Comparison of ENCODE assay signal across 19 mouse cellular contexts in the genomic region with DNA sequence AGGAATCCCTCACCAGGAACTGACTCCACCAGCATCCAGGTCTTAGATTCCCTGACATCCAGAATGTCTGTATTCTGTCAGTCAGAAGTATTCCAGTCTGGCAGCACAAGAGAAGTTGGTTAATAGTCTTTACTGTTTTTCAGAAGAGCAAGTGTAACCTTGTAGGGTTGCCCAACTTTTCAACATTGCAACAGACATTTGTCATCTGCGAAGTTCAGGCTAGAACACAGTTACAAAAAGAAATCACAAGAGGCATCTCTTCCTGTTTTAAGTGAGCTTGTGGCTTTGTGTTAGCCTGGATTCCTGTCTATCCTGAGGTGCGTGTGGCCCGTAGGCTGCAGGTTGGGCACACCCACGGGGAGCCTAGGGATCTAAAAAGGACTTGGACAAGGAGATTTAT.
DNase-seq lines count a peak whose midpoint lies in the region; ATAC-seq lines count a peak whose summit lies in the region.
"Had no signal": no experiment of that assay in that cellular context is flagged by ENCODE, and none has a peak within 500 bp of the region (broad histone marks: within the 10 kb centered on the region; RNA-seq: fewer than 3 reads in every experiment).

No protein-coding gene starts in this region.

- ATAC-seq in erythroid progenitor cell, adult 5-6 weeks (replicated peaks; ENCODE audit: low FRiP score, poor library complexity, severe bottlenecking), result no peak
- ATAC-seq: CD4-positive, CD25-positive, alpha-beta regulatory T cell, adult 4 months; intestine, embryonic 15.5 days; Patski had no signal

- peak; percentile 47 to 88 for DNase-seq in adrenal gland, adult (ENCODE audit: inconsistent age in 2 of 2, low spot score in 1 of 2)
- no peak for DNase-seq in adrenal gland, postnatal 25 days
- DNase-seq in lung, postnatal 10 days, result peak; percentile 28
- no peak for DNase-seq in lung, postnatal 4 days
- DNase-seq in lung, postnatal 36 days, result peak; percentile 69
- no peak for DNase-seq in thymus, postnatal 25 days
- no peak for DNase-seq in thymus, postnatal 36 days
- DNase-seq: cerebellum, adult 2 months; cerebellum, postnatal 36 days; heart, adult 18-20 months; kidney, adult 9 months; kidney, postnatal 36 days; layer of hippocampus, adult 9-11 months; midbrain, embryonic 14.5 days; thymus, adult 2 months had no signal

Comparison
In these comparisons a context has a peak if more than half of its experiments do, and no peak if none do; other contexts are left out.
1. DNase-seq: peak in adrenal gland, adult (2 of 2), lung, postnatal 10 days (single experiment) and lung, postnatal 36 days (single experiment); none in adrenal gland, postnatal 25 days (single experiment), lung, postnatal 4 days (0 of 2), thymus, postnatal 25 days (single experiment) and thymus, postnatal 36 days (0 of 2).